11 mouse cellular contexts compared by ENCODE assay signal in genomic region chr11:102221954-102222351, GRCm38 (mm10). TPM values are rescaled to one million over a fixed set of nuclear protein-coding genes. Genes with fewer than 3 reads are reported as not detected.
DNase-seq lines count a peak whose midpoint lies in the region; ATAC-seq and TF ChIP-seq lines count a peak whose summit lies in the region.
"Had no signal": no experiment of that assay in that cellular context is flagged by ENCODE, and none has a peak within 500 bp of the region (broad histone marks: within the 10 kb centered on the region; RNA-seq: fewer than 3 reads in every experiment).

No protein-coding gene starts in this region.

- 0 out of 2 replicates have a peak, but pooled peaks cover 2% of the 10 kb centered on the region for H3K36me3 ChIP-seq in lung, embryonic 16.5 days (ENCODE audit: control insufficient read depth, insufficient read depth, low read length)
- H3K36me3 ChIP-seq in kidney, postnatal 0 days (ENCODE audit: insufficient read depth, low read length), result 0 out of 2 replicates have a peak, but pooled peaks cover 9% of the 10 kb centered on the region
- H3K36me3 ChIP-seq: liver, embryonic 15.5 days had no signal

- peaks cover 77% of the 10 kb centered on the region for H3K4me1 ChIP-seq in lung, embryonic 16.5 days (replicated peaks; ENCODE audit: control insufficient read depth, insufficient read depth, low read length)
- peaks cover 78% of the 10 kb centered on the region for H3K4me1 ChIP-seq in brown adipose tissue, adult 24 weeks (ENCODE audit: control insufficient read depth, insufficient read depth, insufficient read length, low read length)
- peaks cover 57% of the 10 kb centered on the region for H3K4me1 ChIP-seq in kidney, postnatal 0 days (replicated peaks; ENCODE audit: insufficient read depth, low read length)

- no peak for ATAC-seq in lung, embryonic 16.5 days (ENCODE audit: low read depth)
- no peak; the same call in 1 of the 2 replicates for ATAC-seq in kidney, postnatal 0 days (replicated peaks; ENCODE audit: low FRiP score, low read depth)

- intact Hi-C loops in left cerebral cortex, postnatal 14 days (cut with DNase I), result loop anchor here (5.0 kb wide), 1 partner anchor 65 kb away; the partner anchor contains the start of gene Tmem101

- H3K4me3 ChIP-seq in lung, embryonic 16.5 days (ENCODE audit: low read length), result no peak overlapping the region
- H3K4me3 ChIP-seq in brown adipose tissue, adult 24 weeks (ENCODE audit: insufficient read depth, low read depth, low read length), result no peak overlapping the region
- H3K4me3 ChIP-seq in kidney, postnatal 0 days (replicated peaks; ENCODE audit: low read depth, low read length), result no peak overlapping the region
- H3K4me3 ChIP-seq: liver, embryonic 15.5 days had no signal

- H3K27ac ChIP-seq in lung, embryonic 16.5 days (ENCODE audit: low read length), result no peak overlapping the region
- H3K27ac ChIP-seq in brown adipose tissue, adult 24 weeks (replicated peaks; ENCODE audit: low read depth, low read length), result peak overlapping the region; percentile 81
- 0 out of 2 replicates have a peak overlapping the region, but pooled peaks have one; percentile 8 for H3K27ac ChIP-seq in kidney, postnatal 0 days
- H3K27ac ChIP-seq: liver, embryonic 15.5 days had no signal

- TF ChIP-seq CTCF in kidney, postnatal 0 days (IDR thresholded peaks at IDR 0.05; ENCODE audit: low read depth), result 0 out of 2 replicates have a peak, but pooled peaks have one; percentile 27

- H3K9ac ChIP-seq in lung, embryonic 16.5 days (ENCODE audit: low read length), result peak overlapping the region; percentile 14; the same call in 1 of the 2 replicates
- no peak overlapping the region for H3K9ac ChIP-seq in kidney, postnatal 0 days (ENCODE audit: low read depth, low read length)
- H3K9ac ChIP-seq: liver, embryonic 15.5 days had no signal

- DNase-seq in frontal cortex, postnatal 10 days (ENCODE audit: low spot score in 2 of 2), result peak; percentile 17 to 27
- DNase-seq in frontal cortex, postnatal 25 days (ENCODE audit: low spot score in 2 of 2), result no peak
- DNase-seq in lung, adult 18-20 months, result no peak
- DNase-seq in kidney, postnatal 0 days (ENCODE audit: low spot score), result peak; percentile 55
- DNase-seq in embryo, embryonic 9.5 days (ENCODE audit: extremely low spot score), result no peak
- DNase-seq in left cerebral cortex, postnatal 14 days (ENCODE audit: low spot score in 2 of 2), result no peak
- DNase-seq: right cerebral cortex, postnatal 14 days had no signal

- no peak overlapping the region for H3K4me2 ChIP-seq in lung, embryonic 16.5 days (ENCODE audit: low read depth, low read length)
- 0 out of 2 replicates have a peak overlapping the region, but pooled peaks have one; percentile 5 for H3K4me2 ChIP-seq in kidney, postnatal 0 days (ENCODE audit: low read length)
- H3K4me2 ChIP-seq: heart, embryonic 11.5 days; liver, embryonic 15.5 days had no signal

- WGBS in lung, embryonic 16.5 days, result 51% methylated on average over 8 of the region's 8 CpGs
- 51% methylated on average over 8 of the region's 8 CpGs for WGBS in kidney, postnatal 0 days

- H3K27me3 ChIP-seq in lung, embryonic 16.5 days (ENCODE audit: control insufficient read depth, insufficient read depth, low read depth, low read length), result no peaks in the 10 kb centered on the region
- no peaks in the 10 kb centered on the region for H3K27me3 ChIP-seq in kidney, postnatal 0 days (ENCODE audit: insufficient read depth, low read length)

- no peaks in the 10 kb centered on the region for H3K9me3 ChIP-seq in lung, embryonic 16.5 days (ENCODE audit: control insufficient read depth, low read length)
- H3K9me3 ChIP-seq in kidney, postnatal 0 days (replicated peaks; ENCODE audit: low read length), result no peaks in the 10 kb centered on the region
- H3K9me3 ChIP-seq: liver, embryonic 15.5 days had no signal

RNA-seq across cellular contexts. Expression of gene Hdac5, which starts 8.0 kb away (rescaled TPM):
- 70.1 and 80.4 TPM in 2 replicates for polyA plus RNA-seq in lung, embryonic 16.5 days (2015; fragmentation: Nextera tagmentation; extraction: Ambion mirVana)
- polyA plus RNA-seq in brown adipose tissue, adult 24 weeks (2012; ENCODE audit: insufficient read depth, insufficient read length, missing spikeins), result 42.2 and 61.6 TPM in 2 replicates
- polyA plus RNA-seq in kidney, postnatal 0 days (2015; fragmentation: Nextera tagmentation; extraction: Ambion mirVana), result 38.1 and 39.3 TPM in 2 replicates
- 100 to 1,000 TPM; 194 to 197 TPM for total RNA-seq in left cerebral cortex, postnatal 14 days (2021)

RNA-seq across cellular contexts. Expression of gene BC030867, which starts 26.7 kb away (rescaled TPM):
- 18.7 and 19.4 TPM in 2 replicates for polyA plus RNA-seq in lung, embryonic 16.5 days (2015; fragmentation: Nextera tagmentation; extraction: Ambion mirVana)
- not detected in 2 replicates for polyA plus RNA-seq in brown adipose tissue, adult 24 weeks (2012; ENCODE audit: insufficient read depth, insufficient read length, missing spikeins)
- 6.3 and 9.2 TPM in 2 replicates for polyA plus RNA-seq in kidney, postnatal 0 days (2015; fragmentation: Nextera tagmentation; extraction: Ambion mirVana)
- total RNA-seq in left cerebral cortex, postnatal 14 days (2021), result under 1 TPM; 0.46 to 0.63 TPM

RNA-seq across cellular contexts. Expression of gene G6pc3, which starts 32.5 kb away (rescaled TPM):
- 28.3 and 28.6 TPM in 2 replicates for polyA plus RNA-seq in lung, embryonic 16.5 days (2015; fragmentation: Nextera tagmentation; extraction: Ambion mirVana)
- 41.4 and 51.7 TPM in 2 replicates for polyA plus RNA-seq in brown adipose tissue, adult 24 weeks (2012; ENCODE audit: insufficient read depth, insufficient read length, missing spikeins)
- 41.4 and 43.6 TPM in 2 replicates for polyA plus RNA-seq in kidney, postnatal 0 days (2015; fragmentation: Nextera tagmentation; extraction: Ambion mirVana)
- total RNA-seq in left cerebral cortex, postnatal 14 days (2021), result 10 to 100 TPM; 45.5 to 49.1 TPM

RNA-seq across cellular contexts. Expression of gene Lsm12, which starts 36.9 kb away (rescaled TPM):
- 108 and 130 TPM in 2 replicates for polyA plus RNA-seq in lung, embryonic 16.5 days (2015; fragmentation: Nextera tagmentation; extraction: Ambion mirVana)
- 93.7 and 101 TPM in 2 replicates for polyA plus RNA-seq in brown adipose tissue, adult 24 weeks (2012; ENCODE audit: insufficient read depth, insufficient read length, missing spikeins)
- polyA plus RNA-seq in kidney, postnatal 0 days (2015; fragmentation: Nextera tagmentation; extraction: Ambion mirVana), result 111 and 123 TPM in 2 replicates
- 10 to 100 TPM; 60.5 to 65.2 TPM for total RNA-seq in left cerebral cortex, postnatal 14 days (2021)

RNA-seq across cellular contexts. Expression of gene Asb16, which starts 46.6 kb away (rescaled TPM):
- polyA plus RNA-seq in lung, embryonic 16.5 days (2015; fragmentation: Nextera tagmentation; extraction: Ambion mirVana), result 0.05 and 0.08 TPM in 2 replicates
- polyA plus RNA-seq in brown adipose tissue, adult 24 weeks (2012; ENCODE audit: insufficient read depth, insufficient read length, missing spikeins), result 0.48 and 1.0 TPM in 2 replicates
- polyA plus RNA-seq in kidney, postnatal 0 days (2015; fragmentation: Nextera tagmentation; extraction: Ambion mirVana), result 0.09 TPM in 1 of 2 replicates, not detected in the other
- under 1 TPM; 0.59 to 0.72 TPM for total RNA-seq in left cerebral cortex, postnatal 14 days (2021)

Comparison
In these comparisons a context has a peak if more than half of its experiments do, and no peak if none do; other contexts are left out.
1. DNase-seq: peak in frontal cortex, postnatal 10 days (2 of 2) and kidney, postnatal 0 days (single experiment); none in frontal cortex, postnatal 25 days (0 of 2), lung, adult 18-20 months (0 of 2), embryo, embryonic 9.5 days (single experiment) and left cerebral cortex, postnatal 14 days (0 of 2).